Mouse (Mus musculus) embryonic facial prominence, embryonic 14.5 days (tissue): ENCODE results near the gene Olfr38. TPM values are rescaled to one million over a fixed set of nuclear protein-coding genes. Genes with fewer than 3 reads are reported as not detected.

Experiments used
- ATAC-seq: fragments of 200-750 bp; cut with Nextera tagmentation; 2 replicates; pipeline ENCODE4 v1.8.0; 2017; ENCODE audit warnings: low read depth, moderate number of reproducible peaks, moderate TSS enrichment
- DNase-seq: peaks from one replicate; pipeline ENCODE4 v3.0.0-alpha.2; 2015; ENCODE audit warnings: low spot score
- H3K27ac ChIP-seq: fragments of 300-500 bp; sonication (generic); replicated peaks from 2 replicates; pipeline ENCODE4 v1.5.1; 2014; ENCODE audit warnings: low read depth, mild to moderate bottlenecking, low read length, moderate library complexity
- H3K27me3 ChIP-seq: fragments of 300-500 bp; sonication (generic); replicated peaks from 2 replicates; pipeline ENCODE4 v1.6.1; 2014; ENCODE audit warnings: low read length; ENCODE audit not compliant: control insufficient read depth, insufficient read depth
- H3K36me3 ChIP-seq: fragments of 300-500 bp; sonication (generic); 2 replicates; pipeline ENCODE4 v1.6.1; 2014; ENCODE audit warnings: low read length, mixed read lengths; ENCODE audit not compliant: control insufficient read depth, insufficient read depth
- H3K4me1 ChIP-seq: fragments of 300-500 bp; sonication (generic); 2 replicates; pipeline ENCODE4 v1.6.1; 2014; ENCODE audit warnings: antibody characterized with exemption, low read length; ENCODE audit not compliant: control insufficient read depth, insufficient read depth
- H3K4me2 ChIP-seq: fragments of 300-500 bp; sonication (generic); 2 replicates; pipeline ENCODE4 v1.6.1; 2014; ENCODE audit warnings: low read depth, mild to moderate bottlenecking, low read length, moderate library complexity, mixed read lengths
- H3K4me3 ChIP-seq: fragments of 300-500 bp; sonication (generic); 2 replicates; pipeline ENCODE4 v1.5.1; 2014; ENCODE audit warnings: low read depth, mild to moderate bottlenecking, low read length
- H3K9ac ChIP-seq: fragments of 300-500 bp; sonication (generic); 2 replicates; pipeline ENCODE4 v1.6.1; 2014; ENCODE audit warnings: low read depth, mild to moderate bottlenecking, low read length, moderate library complexity, mixed read lengths
- H3K9me3 ChIP-seq: fragments of 300-500 bp; sonication (generic); 2 replicates; pipeline ENCODE4 v1.6.1; 2016; ENCODE audit warnings: low read length; ENCODE audit not compliant: control insufficient read depth
- WGBS: fragments of 180-500 bp; shearing (Covaris S2); extraction: QIAGEN DNeasy Blood & Tissue Kit; methylation state at CpG from one replicate; pipeline ENCODE4 v1.1.7; 2014; 5-methylcytosine and 5-hydroxymethylcytosine counted together
- polyA plus RNA-seq: library from polyadenylated mRNA; unstranded; fragments of >200 nt; fragmentation: Nextera tagmentation; extraction: Ambion mirVana; gene quantifications from 2 replicates; pipeline ENCODE4 v1.2.1, GENCODE M21; 2014

Olfr38 gene
- polyA plus RNA-seq = not detected in 2 replicates

DNA sequence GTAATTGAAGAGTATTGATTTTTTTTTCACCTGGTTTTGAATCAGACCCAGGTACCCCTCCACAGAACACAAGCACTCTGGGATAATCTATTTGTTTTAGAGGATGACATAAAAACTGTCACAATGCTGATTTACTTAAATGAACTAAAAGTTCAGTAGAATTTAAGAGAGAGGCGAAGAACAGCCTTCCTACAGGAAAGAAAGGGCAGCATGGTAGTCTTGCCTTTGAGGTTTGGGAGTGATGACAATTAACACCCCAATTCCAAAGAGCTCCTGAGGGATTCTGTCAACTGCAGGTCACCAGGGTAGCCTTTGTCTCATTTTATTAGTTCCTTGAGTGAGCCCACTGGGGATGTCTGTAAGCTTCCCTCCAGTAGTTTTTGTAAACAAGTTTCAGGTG, at the start of gene Olfr38:
TSS of gene Olfr38 (plus strand) at position 301 of the 400 bp plus-strand sequence.
- DNase-seq (peak; percentile 0), ATAC-seq (no peak)
- no peak within 1 kb of the TSS for H3K4me3 ChIP-seq
- no peaks in the 10 kb centered on the region for H3K9me3 ChIP-seq
- WGBS = 72% methylated on average over 1 of the region's 1 CpGs
- H3K9ac ChIP-seq = no peak within 1 kb of the TSS
- no peaks in the 10 kb centered on the region for H3K4me1 ChIP-seq
- no peak within 1 kb of the TSS for H3K4me2 ChIP-seq
- no peak within 1 kb of the TSS for H3K27ac ChIP-seq
- no peaks in the 10 kb centered on the region for H3K36me3 ChIP-seq
- H3K27me3 ChIP-seq = no peaks in the 10 kb centered on the region

- no peaks in the 10 kb centered on the region for H3K9me3 ChIP-seq
- WGBS = under 1% methylated on average over 26 of the region's 28 CpGs
- no peaks in the 10 kb centered on the region for H3K27me3 ChIP-seq
- no peaks in the 10 kb centered on the region for H3K36me3 ChIP-seq
- H3K4me3 ChIP-seq = peak within 1 kb of the TSS; percentile 83
- H3K9ac ChIP-seq = peak within 1 kb of the TSS; percentile 87
- peak within 1 kb of the TSS; percentile 90 for H3K27ac ChIP-seq
- DNase-seq = peak; percentile 93
- H3K4me2 ChIP-seq = peak within 1 kb of the TSS; percentile 84
- H3K4me1 ChIP-seq = peaks cover 3% of the 10 kb centered on the region; the same call in 1 of the 2 replicates
- peak; percentile 100 for ATAC-seq
These were observed 46.7 kb upstream of the Olfr38 start, which contains the start of gene Tcaf1 for GRCm38 (mm10) chr6:42709291-42710211. Gene Tcaf1 (minus strand): TSS chr6:42710088.

GRCm38 (mm10) chr6:42714668-42715067, 41.5 kb upstream of the Olfr38 start:
- Histone ChIP-seq H3K4me1 (no peaks in the 10 kb centered on the region), H3K9ac (no peak overlapping the region), H3K27ac (no peak overlapping the region), H3K9me3 (no peaks in the 10 kb centered on the region), H3K36me3 (no peaks in the 10 kb centered on the region), H3K27me3 (no peaks in the 10 kb centered on the region), H3K4me3 (no peak overlapping the region), H3K4me2 (no peak overlapping the region)
- DNase-seq (no peak), ATAC-seq (no peak)
- 73% methylated on average over 8 of the region's 8 CpGs for WGBS

- ATAC-seq (no peak), DNase-seq (no peak)
- Histone ChIP-seq H3K4me2 (no peak overlapping the region), H3K9me3 (no peaks in the 10 kb centered on the region), H3K27ac (no peak overlapping the region), H3K27me3 (no peaks in the 10 kb centered on the region), H3K4me1 (no peaks in the 10 kb centered on the region), H3K4me3 (no peak overlapping the region), H3K9ac (no peak overlapping the region), H3K36me3 (no peaks in the 10 kb centered on the region)
These were observed 38.2 kb upstream of the Olfr38 start for GRCm38 (mm10) chr6:42717973-42718372.

GRCm38 (mm10) chr6:42739071-42739470, 17.1 kb upstream of the Olfr38 start, which contains the start of gene Olfr453:
Gene Olfr453 (plus strand): TSS chr6:42739371.
- no peak within 1 kb of the TSS for H3K27ac ChIP-seq
- no peak within 1 kb of the TSS for H3K4me2 ChIP-seq
- no peaks in the 10 kb centered on the region for H3K9me3 ChIP-seq
- no peaks in the 10 kb centered on the region for H3K36me3 ChIP-seq
- WGBS = 96% methylated on average over 1 of the region's 1 CpGs
- no peak for ATAC-seq
- H3K9ac ChIP-seq = no peak within 1 kb of the TSS
- H3K4me1 ChIP-seq = no peaks in the 10 kb centered on the region
- H3K4me3 ChIP-seq = no peak within 1 kb of the TSS
- no peak for DNase-seq
- H3K27me3 ChIP-seq = no peaks in the 10 kb centered on the region

DNA sequence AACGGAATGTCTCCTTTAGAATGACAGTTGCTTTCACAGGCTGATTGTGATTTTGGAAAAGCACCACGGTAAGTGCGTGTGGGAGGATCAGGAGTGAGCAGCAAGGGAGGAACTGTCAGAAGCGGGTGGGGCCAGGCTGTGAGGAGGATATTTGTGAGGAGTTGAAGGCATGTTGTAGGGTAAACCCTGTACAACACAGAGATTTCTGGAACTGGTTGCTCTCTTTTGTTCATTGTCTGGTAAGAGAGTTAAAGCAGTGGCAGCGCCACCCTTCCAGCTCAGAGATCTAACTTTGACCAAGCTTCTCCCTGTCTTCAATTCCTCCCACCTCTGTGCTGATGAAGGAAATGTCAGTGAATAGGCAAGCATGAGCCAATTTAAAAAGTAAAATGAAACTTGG, 13.9 kb upstream of the Olfr38 start:
- WGBS = 69% methylated on average over 5 of the region's 5 CpGs

DNA sequence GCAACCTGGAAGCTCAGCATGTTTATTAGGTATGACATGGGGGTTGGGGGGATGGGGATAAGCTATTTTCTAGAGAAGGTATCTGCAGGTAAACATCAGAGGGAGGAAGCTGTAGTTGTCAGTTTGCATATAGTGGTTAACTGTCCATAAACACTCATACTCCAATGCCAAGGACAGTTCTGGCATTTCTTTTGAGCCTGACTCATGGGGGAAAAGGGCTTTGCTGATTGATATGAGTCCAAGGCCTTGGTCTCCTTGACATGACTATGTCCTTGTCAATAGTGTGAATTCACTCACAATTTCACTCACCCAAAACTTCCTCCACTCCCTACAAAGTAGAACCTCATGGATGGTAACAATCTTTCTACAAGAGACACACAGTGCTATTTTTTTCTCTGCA, 8.4 kb upstream of the Olfr38 start:
- no peaks in the 10 kb centered on the region for H3K27me3 ChIP-seq
- ATAC-seq = no peak
- DNase-seq = no peak

More for the DNA sequence above, 13.9 kb upstream of the Olfr38 start:
- Histone ChIP-seq H3K36me3 (no peaks in the 10 kb centered on the region), H3K4me1 (no peaks in the 10 kb centered on the region), H3K9me3 (no peaks in the 10 kb centered on the region), H3K9ac (no peak overlapping the region), H3K4me3 (no peak overlapping the region), H3K27ac (no peak overlapping the region), H3K4me2 (no peak overlapping the region), H3K27me3 (no peaks in the 10 kb centered on the region)
- DNase-seq (no peak), ATAC-seq (no peak)

DNA sequence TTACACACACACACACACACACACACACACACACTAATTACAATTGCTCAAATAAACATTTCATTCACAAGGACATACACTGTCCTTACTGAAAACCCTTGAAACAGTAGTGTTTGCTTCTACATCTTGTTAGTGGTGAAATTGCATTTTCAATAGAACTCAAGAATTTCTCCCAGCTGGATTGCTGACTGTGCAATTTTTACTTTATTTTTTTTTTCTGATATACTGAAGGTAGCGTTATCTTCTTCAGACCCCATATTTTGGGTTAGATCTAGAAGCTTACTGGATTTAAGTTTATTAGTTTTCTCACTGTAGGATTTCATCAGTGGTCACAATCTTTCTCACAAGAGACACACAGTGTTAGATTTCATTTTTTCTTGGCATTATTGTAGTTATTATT, 20.9 kb downstream of the Olfr38 start:
- H3K9me3 ChIP-seq = no peaks in the 10 kb centered on the region
- H3K4me1 ChIP-seq = no peaks in the 10 kb centered on the region
- 96% methylated on average over 1 of the region's 1 CpGs for WGBS
- no peak overlapping the region for H3K4me3 ChIP-seq
- no peaks in the 10 kb centered on the region for H3K27me3 ChIP-seq
- DNase-seq (no peak), ATAC-seq (no peak)
- no peaks in the 10 kb centered on the region for H3K36me3 ChIP-seq
- no peak overlapping the region for H3K4me2 ChIP-seq
- no peak overlapping the region for H3K9ac ChIP-seq
- no peak overlapping the region for H3K27ac ChIP-seq

More for the DNA sequence above, 8.4 kb upstream of the Olfr38 start:
- H3K9ac ChIP-seq = no peak overlapping the region
- H3K9me3 ChIP-seq = no peaks in the 10 kb centered on the region
- no peaks in the 10 kb centered on the region for H3K4me1 ChIP-seq
- no peak overlapping the region for H3K4me2 ChIP-seq
- no peaks in the 10 kb centered on the region for H3K36me3 ChIP-seq
- no peak overlapping the region for H3K27ac ChIP-seq
- no peak overlapping the region for H3K4me3 ChIP-seq

DNA sequence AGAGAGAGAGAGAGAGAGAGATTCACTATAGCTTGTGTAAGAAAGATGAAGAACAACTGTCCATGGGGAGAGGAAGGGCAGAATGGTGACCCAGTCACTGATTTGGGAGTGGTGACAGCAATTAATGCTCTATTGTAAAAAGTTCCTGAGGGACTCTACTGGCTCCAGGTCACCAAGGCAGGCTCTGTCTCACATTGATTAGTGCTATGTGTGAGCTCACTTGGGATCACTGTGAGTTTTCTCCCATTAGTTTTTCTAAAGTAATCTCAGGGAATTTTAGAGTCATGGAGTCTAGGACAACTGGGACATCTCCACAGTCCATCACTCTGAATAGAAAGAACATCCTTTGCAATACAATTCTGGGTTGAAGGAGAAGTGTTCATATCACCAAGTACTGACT, 28.6 kb downstream of the Olfr38 start, which contains the start of gene Olfr452:
TSS of gene Olfr452 (plus strand) at position 301 of the 400 bp plus-strand sequence.
- no peaks in the 10 kb centered on the region for H3K9me3 ChIP-seq
- H3K4me3 ChIP-seq = no peak within 1 kb of the TSS
- H3K27me3 ChIP-seq = no peaks in the 10 kb centered on the region
- H3K4me2 ChIP-seq = no peak within 1 kb of the TSS
- no peak within 1 kb of the TSS for H3K9ac ChIP-seq
- DNase-seq = no peak
- no peak within 1 kb of the TSS for H3K27ac ChIP-seq
- no peaks in the 10 kb centered on the region for H3K36me3 ChIP-seq
- ATAC-seq = no peak
- H3K4me1 ChIP-seq = no peaks in the 10 kb centered on the region
